Mouse (Mus musculus) thymus, postnatal 4 days (tissue): Measurements from ENCODE around the gene Grin2d.

Experiments used
- DNase-seq: peaks from one replicate; pipeline ENCODE4 v3.0.0; 2021

The Grin2d gene

DNA sequence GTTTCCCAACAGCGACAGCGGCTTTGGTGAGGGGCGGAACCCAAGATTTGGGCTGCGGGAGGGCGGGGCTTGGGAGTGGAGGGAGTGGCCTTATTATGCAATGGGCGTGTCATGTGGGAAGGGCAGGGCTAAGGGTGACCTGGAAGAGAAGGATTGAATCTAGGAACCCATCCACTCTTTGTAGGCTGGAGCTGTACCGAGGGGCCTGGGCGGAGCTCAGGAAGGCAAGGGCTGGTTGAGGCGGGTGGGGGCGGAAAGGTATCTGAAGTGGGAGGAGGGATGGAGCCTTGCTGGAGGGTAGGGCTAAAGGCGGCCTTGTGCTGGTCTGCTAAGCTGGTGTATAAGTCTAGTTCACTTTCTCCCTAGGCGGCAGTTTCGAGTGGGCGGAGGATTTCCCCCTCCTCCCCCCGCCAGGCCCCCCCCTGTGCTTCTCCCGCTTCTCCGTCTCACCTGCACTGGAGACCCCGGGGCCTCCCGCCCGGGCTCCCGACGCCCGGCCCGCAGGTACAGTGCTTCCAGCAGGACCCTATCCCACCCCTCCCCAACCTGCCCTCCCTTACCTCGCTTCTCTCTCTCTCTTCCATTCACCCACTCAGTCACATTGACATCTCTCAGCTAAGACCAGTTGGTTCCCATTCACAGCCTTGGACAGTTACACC, 77.5 kb downstream of the Grin2d start:
- peak; percentile 50 for DNase-seq

- DNase-seq = no peak
Observed at GRCm38 (mm10) chr7:45800001-45800400, 78.2 kb downstream of the Grin2d start.

- DNase-seq = no peak
Observed at GRCm38 (mm10) chr7:45798931-45799330, 79.2 kb downstream of the Grin2d start.

DNA sequence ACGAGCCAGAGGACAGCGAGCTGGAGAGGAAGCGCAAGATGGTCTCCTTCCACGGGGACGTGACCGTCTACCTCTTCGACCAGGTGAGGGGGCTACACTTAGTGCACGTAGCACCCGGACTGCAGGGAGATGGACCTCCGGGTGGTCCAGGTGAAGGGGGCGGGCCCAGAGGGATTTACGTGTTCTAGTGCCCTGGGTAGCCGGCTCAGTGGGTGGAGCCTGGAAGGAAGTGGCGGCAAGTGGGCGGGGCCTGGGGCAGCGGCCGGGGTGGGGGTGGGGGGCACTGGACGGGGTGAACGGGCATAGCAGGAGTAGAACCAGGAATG, 79.7 kb downstream of the Grin2d start:
- DNase-seq = peak; percentile 67

- no peak for DNase-seq
Observed at GRCm38 (mm10) chr7:45797661-45798510, 80.3 kb downstream of the Grin2d start.

DNA sequence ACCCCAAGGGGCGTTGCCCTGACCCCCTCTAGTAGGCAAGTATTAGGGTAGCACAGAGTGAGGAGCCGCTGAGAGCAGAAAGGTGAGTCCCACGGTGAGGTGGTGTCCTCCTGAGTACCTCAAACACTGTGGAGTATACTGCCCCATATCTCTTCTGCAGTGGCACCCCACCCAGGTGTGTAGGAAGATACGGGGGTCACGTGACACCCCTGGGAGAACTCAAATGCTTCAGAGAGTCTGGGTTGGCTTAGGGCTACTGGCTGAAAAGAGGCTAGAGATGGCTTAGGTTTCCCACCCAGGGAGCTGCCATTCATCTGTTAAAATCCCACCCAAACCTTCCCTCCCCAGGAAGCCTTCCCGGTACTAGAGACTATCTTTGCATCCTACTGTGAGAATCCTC, 81.2 kb downstream of the Grin2d start:
- no peak for DNase-seq

- DNase-seq = no peak
Observed at GRCm38 (mm10) chr7:45794971-45795370, 83.2 kb downstream of the Grin2d start.

DNA sequence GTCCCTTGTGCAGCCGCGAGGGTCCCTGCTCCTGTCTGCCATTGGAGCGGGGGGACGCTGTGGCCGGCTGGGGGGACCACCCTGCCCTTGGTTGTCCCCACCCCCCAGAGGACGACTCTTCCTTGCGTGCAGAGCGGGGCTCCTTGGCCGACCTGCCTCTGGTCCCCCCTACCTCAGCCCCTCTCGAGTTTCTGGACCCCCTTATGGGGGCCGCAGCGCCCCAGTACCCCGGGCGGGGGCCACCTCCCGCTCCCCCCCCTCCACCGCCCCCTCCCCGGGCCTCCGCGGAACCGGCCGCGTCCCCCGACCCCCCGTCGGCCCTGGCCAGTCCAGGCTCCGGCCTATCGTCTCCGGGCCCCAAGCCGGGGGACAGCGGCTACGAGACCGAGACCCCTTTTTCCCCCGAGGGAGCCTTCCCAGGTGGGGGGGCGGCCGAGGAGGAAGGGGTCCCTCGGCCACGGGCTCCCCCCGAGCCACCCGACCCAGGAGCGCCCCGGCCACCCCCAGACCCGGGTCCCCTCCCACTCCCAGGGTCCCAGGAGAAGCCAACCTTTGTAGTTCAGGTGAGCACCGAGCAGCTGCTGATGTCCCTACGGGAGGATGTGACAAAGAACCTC, 84.1 kb downstream of the Grin2d start:
- no peak for DNase-seq

GRCm38 (mm10) chr7:45793240-45793639, 84.9 kb downstream of the Grin2d start:
- no peak for DNase-seq

DNA sequence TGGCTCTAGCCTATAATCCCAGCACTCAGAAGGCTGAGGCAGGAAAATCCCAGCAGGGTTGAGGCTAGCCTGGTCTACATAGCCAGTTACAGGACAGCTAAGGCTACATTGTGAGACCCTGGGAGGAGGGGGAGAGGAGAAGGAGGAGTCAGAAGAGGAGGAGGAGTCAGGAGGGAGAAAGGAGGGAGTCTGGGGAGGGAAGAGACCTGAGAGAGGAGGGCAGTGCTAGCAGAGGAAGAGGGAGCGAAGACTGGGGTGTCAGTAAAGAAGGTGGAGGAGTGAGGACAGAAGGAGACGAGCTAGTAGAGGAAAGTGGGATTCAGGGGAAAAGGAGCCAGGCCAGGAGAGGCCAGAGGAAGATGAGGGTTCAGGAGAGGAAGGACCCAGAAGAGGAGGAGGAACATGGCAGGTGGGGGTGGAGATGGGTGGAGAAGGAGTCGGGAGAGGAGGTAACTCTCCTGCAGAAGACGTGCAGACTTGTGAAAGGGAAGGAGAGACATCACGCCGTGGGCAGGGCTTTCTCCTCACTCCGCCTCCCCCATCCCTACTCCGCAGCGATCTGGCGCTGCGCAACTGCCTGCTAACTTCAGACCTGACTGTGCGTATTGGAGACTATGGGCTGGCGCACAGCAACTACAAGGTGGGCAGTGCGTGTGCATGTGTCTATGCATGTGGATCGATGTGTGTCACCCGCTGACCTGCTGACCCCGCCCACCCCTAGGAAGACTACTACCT, 86.3 kb downstream of the Grin2d start:
- no peak for DNase-seq

- no peak for DNase-seq
Observed at GRCm38 (mm10) chr7:45790721-45791120, 87.5 kb downstream of the Grin2d start.

DNA sequence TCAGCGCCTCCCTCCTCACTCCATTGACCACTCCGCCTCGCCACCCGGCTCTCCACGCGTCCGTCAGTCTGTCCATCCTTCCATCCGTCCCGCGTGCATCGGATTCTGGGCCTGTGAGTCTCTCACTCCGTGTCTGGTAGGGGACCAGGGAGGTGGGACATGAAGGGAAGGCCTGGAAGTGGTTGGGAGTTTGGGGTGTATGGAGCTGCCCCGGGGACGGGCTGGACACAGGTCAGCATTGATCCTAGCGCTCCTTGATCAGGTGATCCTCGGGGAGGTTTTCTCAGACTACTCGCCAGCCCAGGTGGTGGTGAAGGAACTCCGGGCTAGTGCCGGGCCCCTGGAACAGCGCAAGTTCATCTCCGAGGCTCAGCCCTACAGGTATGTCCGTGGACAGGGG, 90.5 kb downstream of the Grin2d start:
- DNase-seq = no peak

GRCm38 (mm10) chr7:45786661-45787413, 91.3 kb downstream of the Grin2d start:
- DNase-seq = no peak

GRCm38 (mm10) chr7:45786136-45786578, 92.0 kb downstream of the Grin2d start:
- DNase-seq = peak; percentile 41

DNA sequence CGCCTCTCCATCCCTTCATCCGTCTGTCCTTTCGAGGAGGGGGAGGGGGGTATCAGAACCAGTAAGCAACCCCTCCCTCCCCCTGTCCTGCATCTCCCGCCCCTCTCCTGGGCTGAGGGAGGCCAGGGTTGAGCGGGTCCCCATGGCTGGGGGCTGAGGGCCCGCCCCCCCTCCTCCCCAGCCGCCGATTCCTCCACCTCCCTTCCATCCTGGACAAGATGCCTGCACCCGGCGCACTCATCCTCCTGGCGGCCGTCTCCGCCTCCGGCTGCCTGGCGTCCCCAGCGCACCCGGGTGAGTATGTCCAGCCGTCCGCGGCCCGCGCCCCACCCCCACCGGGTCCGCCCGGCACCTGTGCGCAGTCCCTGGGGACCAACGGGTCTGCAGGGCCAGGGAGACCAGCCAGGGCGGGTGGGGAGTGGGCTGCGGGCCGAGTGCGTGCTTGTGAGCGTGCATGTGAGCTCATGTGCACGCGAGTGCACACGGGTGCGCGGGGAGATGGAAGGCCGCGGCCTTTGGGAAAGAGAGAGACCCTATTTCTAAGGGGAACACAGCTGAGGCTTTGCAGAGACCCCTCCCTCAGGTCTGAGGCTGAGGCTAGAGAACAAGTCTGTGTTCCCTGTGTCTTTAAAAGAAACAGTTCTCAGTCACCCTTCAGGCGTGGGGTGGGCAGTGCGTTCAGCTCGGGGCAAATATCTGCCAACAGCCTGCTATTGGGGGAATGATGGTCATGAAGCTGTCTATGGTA, 92.6 kb downstream of the Grin2d start:
- DNase-seq = peak; percentile 44

GRCm38 (mm10) chr7:45784524-45785372, 93.4 kb downstream of the Grin2d start, which contains the start of gene Sult2b1:
Sult2b1 (minus strand) TSS chr7:45784669.
- DNase-seq = no peak

DNA sequence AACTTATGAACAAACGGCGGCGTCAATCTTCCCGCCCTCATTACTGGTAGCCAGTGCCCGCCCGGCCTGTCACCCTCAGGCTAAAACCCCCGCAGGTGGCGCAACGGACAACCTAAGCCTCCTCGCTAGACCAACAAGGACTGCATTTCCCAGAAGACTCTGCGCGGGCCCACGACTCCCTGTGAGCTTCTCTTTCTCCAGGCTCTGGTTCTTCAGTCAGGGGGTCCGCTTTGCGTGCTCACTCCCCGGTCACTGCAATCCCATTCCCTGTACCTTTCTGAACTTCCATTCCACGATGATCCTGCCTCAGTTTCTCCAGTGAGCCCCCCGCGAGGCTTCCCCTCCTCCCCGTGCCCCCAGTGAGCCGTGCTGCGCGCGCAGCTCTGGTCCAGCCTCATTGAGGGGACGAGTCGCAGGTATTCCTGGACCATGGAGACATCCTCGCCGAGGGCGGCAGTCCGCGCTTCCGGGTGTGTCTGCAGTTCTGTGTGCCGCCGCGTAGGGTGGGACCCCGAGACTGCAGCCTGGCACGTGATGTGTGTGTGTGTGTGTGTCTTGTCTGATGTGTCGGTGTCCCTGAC, 94.6 kb downstream of the Grin2d start, which contains the start of gene Lmtk3:
Gene Lmtk3, plus strand, starts transcription at position 228 of the 581 bp plus-strand sequence.
- DNase-seq = peak; percentile 70

- no peak for DNase-seq
Observed at GRCm38 (mm10) chr7:45782271-45782670, 95.9 kb downstream of the Grin2d start.
